ENCODE assay signal across 8 mouse cellular contexts in the genomic region with DNA sequence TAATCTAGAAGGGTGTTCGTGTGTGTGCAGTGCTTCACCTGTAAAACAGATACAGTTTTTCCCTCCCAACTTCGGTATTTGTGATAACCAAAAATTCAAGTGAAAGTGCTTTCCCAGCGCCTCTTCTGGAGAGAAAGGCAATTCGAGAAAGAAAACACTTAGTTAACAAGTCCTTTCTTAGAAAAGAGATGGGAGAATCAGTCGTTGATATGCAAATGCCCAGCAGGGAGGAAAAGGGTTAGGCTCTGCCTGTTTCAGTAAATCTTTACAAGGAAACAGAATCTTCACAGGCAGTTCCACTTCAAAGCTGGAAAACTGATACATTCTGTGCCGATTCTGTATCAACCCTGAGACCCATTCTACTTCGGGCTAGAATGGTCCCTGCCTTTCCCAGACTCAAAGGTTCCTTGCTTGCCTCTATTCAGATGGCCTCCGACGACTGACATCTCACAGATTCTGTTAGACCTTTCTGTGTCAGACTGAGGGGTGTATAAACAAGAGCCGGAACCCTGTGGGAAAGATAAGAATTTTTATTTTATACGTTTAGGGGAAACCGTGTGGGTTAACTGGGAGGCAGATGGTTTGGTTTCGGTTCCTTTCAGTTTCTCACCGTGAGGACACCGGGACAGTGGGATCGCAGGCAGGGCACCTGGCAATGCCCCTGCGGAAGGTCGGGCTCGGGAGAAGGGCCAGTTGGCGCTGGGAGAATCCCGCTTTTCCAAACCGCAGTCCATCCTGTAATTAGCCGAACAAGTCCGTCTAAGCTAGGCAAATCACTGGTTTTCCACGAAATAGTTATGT. TPM values are rescaled to one million over a fixed set of nuclear protein-coding genes. Genes with fewer than 3 reads are reported as not detected.
A peak's percentile ranks its signal among the peaks of the same experiment; 100 is the strongest.
DNase-seq lines count a peak whose midpoint lies in the region; ATAC-seq and TF ChIP-seq lines count a peak whose summit lies in the region.

A gene (plus strand): TSS at position 508 of the 801 bp plus-strand sequence.

- H3K27me3 ChIP-seq in cerebellum, adult 2 months (ENCODE audit: control insufficient read depth, insufficient read depth, low read length) = no peaks in the 10 kb centered on the region
- H3K27me3 ChIP-seq in testis, adult 2 months (ENCODE audit: control insufficient read depth, insufficient read depth, low read length) = no peaks in the 10 kb centered on the region
- peaks cover 69% of the 10 kb centered on the region for H3K27me3 ChIP-seq in heart, embryonic 15.5 days
- H3K27me3 ChIP-seq in neural tube, embryonic 12.5 days (replicated peaks) = peaks cover 45% of the 10 kb centered on the region

- peak within 1 kb of the TSS; percentile 99 for H3K4me2 ChIP-seq in heart, embryonic 15.5 days
- H3K4me2 ChIP-seq in neural tube, embryonic 12.5 days (replicated peaks) = peak within 1 kb of the TSS; percentile 100

- DNase-seq in cerebellum, adult 2 months = peak; percentile 28 to 37
- no peak for DNase-seq in cerebellum, adult 11-12 months
- DNase-seq in testis, postnatal 10 days (ENCODE audit: low spot score) = no peak
- no peak for DNase-seq in layer of hippocampus, postnatal 14 days (ENCODE audit: low spot score in 2 of 2)
- no peak for DNase-seq in spleen, postnatal 10 days (ENCODE audit: low spot score in 2 of 2)

- no peak for ATAC-seq in heart, embryonic 15.5 days (replicated peaks; ENCODE audit: insufficient number of reproducible peaks, insufficient read depth, low FRiP score, low read depth)
- ATAC-seq in neural tube, embryonic 12.5 days (ENCODE audit: low FRiP score, low read depth) = no peak

- no peak within 1 kb of the TSS for H3K27ac ChIP-seq in cerebellum, adult 2 months (ENCODE audit: insufficient read depth, low read length)
- peak within 1 kb of the TSS; percentile 65 for H3K27ac ChIP-seq in testis, adult 2 months (ENCODE audit: control insufficient read depth, insufficient read depth, low read depth, low read length)
- H3K27ac ChIP-seq in heart, embryonic 15.5 days = no peak within 1 kb of the TSS
- H3K27ac ChIP-seq in neural tube, embryonic 12.5 days = no peak within 1 kb of the TSS

- WGBS in cerebellum, adult 2 months = 8% methylated on average over 25 of the region's 25 CpGs
- WGBS in heart, embryonic 15.5 days = 2% methylated on average over 25 of the region's 25 CpGs
- WGBS in neural tube, embryonic 12.5 days = 3% methylated on average over 25 of the region's 25 CpGs

- H3K4me1 ChIP-seq in cerebellum, adult 2 months (ENCODE audit: control insufficient read depth, insufficient read depth, low read length) = no peaks in the 10 kb centered on the region
- peaks cover 3% of the 10 kb centered on the region for H3K4me1 ChIP-seq in testis, adult 2 months (ENCODE audit: control insufficient read depth, insufficient read depth, low read length)
- peaks cover 14% of the 10 kb centered on the region for H3K4me1 ChIP-seq in heart, embryonic 15.5 days (replicated peaks)
- H3K4me1 ChIP-seq in neural tube, embryonic 12.5 days = peaks cover 16% of the 10 kb centered on the region

- H3K9me3 ChIP-seq in heart, embryonic 15.5 days (replicated peaks) = no peaks in the 10 kb centered on the region
- H3K9me3 ChIP-seq in neural tube, embryonic 12.5 days = no peaks in the 10 kb centered on the region

- H3K36me3 ChIP-seq in testis, adult 2 months (ENCODE audit: control insufficient read depth, insufficient read depth, low read length) = no peaks in the 10 kb centered on the region
- H3K36me3 ChIP-seq in heart, embryonic 15.5 days = no peaks in the 10 kb centered on the region
- H3K36me3 ChIP-seq in neural tube, embryonic 12.5 days = no peaks in the 10 kb centered on the region

- TF ChIP-seq POLR2A in cerebellum, adult 2 months (IDR thresholded peaks at IDR 0.05; ENCODE audit: borderline replicate concordance, insufficient read depth, low read length) = no peak
- no peak for TF ChIP-seq POLR2A in testis, adult 2 months (IDR thresholded peaks at IDR 0.05; ENCODE audit: control insufficient read depth, low read depth, low read length)

- H3K9ac ChIP-seq in heart, embryonic 15.5 days = peak within 1 kb of the TSS; percentile 45
- H3K9ac ChIP-seq in neural tube, embryonic 12.5 days = peak within 1 kb of the TSS; percentile 58

- peak within 1 kb of the TSS; percentile 60 for H3K4me3 ChIP-seq in cerebellum, adult 2 months (replicated peaks; ENCODE audit: insufficient read depth, low read depth, low read length)
- peak within 1 kb of the TSS; percentile 65 for H3K4me3 ChIP-seq in testis, adult 2 months (ENCODE audit: control insufficient read depth, low read depth, low read length)
- peak within 1 kb of the TSS; percentile 68 for H3K4me3 ChIP-seq in heart, embryonic 15.5 days
- peak within 1 kb of the TSS; percentile 67 for H3K4me3 ChIP-seq in neural tube, embryonic 12.5 days

- no peak for TF ChIP-seq CTCF in cerebellum, adult 2 months (IDR thresholded peaks at IDR 0.05; ENCODE audit: borderline replicate concordance, insufficient read depth, low read depth, low read length)
- no peak for TF ChIP-seq CTCF in testis, adult 2 months (IDR thresholded peaks at IDR 0.05; ENCODE audit: control insufficient read depth, insufficient read depth, insufficient replicate concordance, low read depth, low read length)

RNA-seq across cellular contexts. Expression of the gene that starts here (rescaled TPM):
- 0.92 and 1.4 TPM in 2 replicates for polyA plus RNA-seq in cerebellum, adult 2 months (2012; rRNA removed)
- polyA plus RNA-seq in testis, adult 2 months (2012; rRNA removed) = 4.9 and 6.2 TPM in 2 replicates
- 0.37 and 0.67 TPM in 2 replicates for polyA plus RNA-seq in heart, embryonic 15.5 days (2015; fragmentation: Nextera tagmentation; extraction: Ambion mirVana)
- 10 to 100 TPM; 20.0 to 22.1 TPM for total RNA-seq in layer of hippocampus, postnatal 14 days (2021)
- polyA plus RNA-seq in neural tube, embryonic 12.5 days (2016; fragmentation: Nextera tagmentation; extraction: Ambion mirVana) = not detected in 2 replicates

Comparison
In these comparisons a context has a peak if more than half of its experiments do, and no peak if none do; other contexts are left out.
1. DNase-seq: peak in cerebellum, adult 2 months (2 of 2); none in cerebellum, adult 11-12 months (single experiment), testis, postnatal 10 days (single experiment), layer of hippocampus, postnatal 14 days (0 of 2) and spleen, postnatal 10 days (0 of 2).
2. Peak in every context shown above with its lines, with median percentiles within 50 percentile points of each other: H3K4me3 ChIP-seq.